Mouse (Mus musculus) liver, embryonic 14.5 days (tissue): ENCODE results near the gene Dnah9.

Experiments
- CTCF ChIP-seq: IDR thresholded peaks from 2 replicates; pipeline ENCODE4 v1.5.1; 2016; ENCODE audit warnings: antibody characterized with exemption, low read depth, control low read depth
- EP300 ChIP-seq: IDR thresholded peaks from 2 replicates; pipeline ENCODE4 v1.6.1; 2016; ENCODE audit warnings: antibody characterized with exemption, low read depth

DNA sequence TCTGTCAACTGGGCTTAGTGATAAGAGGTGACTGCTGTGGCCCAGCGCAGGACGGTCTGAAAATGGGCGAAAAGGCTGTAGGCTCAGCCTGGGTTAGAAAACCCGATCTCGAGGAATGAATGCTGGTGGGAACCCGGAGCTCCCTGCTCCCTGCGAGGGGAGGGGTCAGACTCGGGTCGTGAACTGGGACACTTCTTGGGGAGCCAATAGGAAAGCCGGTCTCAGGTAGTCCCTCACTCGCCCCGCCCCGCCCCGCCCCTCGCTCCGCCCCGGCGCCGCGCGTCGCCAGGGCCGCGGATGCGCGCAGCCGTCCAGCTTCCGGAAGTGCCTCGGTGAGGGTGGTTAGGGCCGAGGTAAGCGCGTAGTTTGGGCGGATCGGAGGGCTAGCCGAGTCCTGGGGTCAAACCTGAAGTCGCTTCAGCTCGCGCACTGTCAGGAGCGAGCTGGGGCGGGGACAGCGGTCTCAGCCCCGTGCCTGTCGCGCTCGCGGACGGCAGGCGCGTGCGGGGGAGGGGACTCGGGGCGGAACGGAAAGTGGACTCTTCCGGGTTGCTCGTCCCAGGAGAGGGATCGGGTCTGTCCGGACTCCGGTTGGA is 361.3 kb downstream of the Dnah9 start, which contains the start of gene Zkscan6:
- TF ChIP-seq CTCF (no peak), EP300 (no peak)
